Mouse (Mus musculus) layer of hippocampus, adult 9-11 months (tissue): ENCODE data around the gene S1pr2.
"Not testable (repeated sequence)": the region's sequence is repeated elsewhere in the genome, so short reads cannot be mapped to it uniquely, and the experiment has no call there.

ENCODE experiments used
- DNase-seq: peaks from one replicate; pipeline ENCODE4 v3.0.0; 2022

The S1pr2 gene

DNA sequence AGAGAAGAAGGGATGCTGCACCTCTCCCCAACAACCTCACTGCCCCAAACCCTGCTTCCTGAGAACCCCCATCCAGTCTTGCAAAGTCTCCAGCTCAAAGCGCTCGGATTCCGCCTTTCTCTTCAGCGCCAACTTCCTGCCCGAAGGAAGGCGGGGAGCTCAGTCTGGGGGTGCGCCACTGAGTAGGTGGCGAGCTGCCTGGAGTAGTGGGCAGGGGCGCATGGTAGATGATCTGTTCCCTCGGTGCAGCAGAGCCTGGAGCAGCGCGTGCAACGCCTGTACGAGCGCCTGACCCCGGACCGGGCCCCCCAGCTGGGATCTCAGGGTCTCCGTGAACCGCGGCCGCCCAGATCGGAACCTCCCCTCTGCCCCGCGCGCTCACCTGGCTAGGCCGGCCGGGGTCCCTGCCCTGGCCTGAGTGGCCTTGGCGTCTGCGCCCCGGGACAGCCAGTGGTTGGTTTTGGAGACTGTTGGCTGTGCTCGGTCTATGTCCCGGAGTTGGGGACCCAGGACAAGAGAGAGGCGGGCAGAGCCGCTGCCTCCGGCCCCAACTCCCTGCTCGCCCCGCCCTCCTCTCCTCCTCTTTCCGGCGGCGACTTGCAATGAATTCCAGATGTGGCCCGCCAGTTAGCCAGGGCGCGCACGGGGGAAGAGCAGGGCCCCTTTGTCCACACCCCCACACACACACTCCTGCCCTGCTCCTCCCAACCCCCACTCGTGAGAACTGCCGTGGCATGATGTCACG is at the start of gene S1pr2:
Gene S1pr2 (minus strand): TSS at position 566 of the 745 bp plus-strand sequence.
- peak; percentile 58 for DNase-seq

GRCm38 (mm10) chr9:21025258-21025810 is 48.8 kb upstream of the S1pr2 start:
- no peak for DNase-seq

DNA sequence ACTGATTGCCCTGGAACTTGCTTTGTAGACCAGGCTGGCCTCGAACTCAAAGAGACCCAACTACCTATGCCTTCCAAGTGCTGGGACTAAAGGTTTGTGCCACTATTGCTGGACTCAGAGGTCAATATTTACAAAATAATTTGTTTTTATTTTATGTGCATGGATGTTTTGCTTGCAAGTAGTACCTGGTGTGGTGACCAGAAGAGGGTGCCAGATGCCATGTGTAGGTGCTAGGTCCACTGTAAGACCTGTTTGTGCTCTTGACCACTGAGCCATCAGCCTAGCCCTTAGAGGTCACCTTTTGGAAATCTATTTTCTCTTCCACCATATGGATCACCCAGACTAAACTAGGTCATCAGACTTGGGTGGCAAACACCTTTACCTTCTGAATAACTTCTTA is 46.1 kb upstream of the S1pr2 start:
- no peak for DNase-seq

DNA sequence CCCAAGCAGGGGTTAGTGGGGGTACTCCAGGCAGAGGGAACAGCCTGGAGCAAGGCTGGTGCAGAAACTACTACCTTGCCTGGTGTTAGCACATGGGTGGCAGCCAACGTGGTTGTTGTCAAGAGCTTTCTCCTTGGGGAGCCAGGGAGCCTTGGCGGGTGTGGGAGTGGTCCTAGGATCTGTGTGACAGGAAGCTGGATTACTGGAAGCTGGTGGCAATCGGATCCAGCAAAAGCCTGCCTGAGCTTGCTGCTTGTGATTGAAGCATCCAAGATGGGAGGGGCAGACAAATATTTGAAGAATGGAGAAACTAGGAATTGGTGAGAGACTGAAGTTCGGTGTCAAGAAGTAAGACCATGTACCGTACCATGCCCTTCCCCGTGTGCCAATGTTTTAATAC is 45.7 kb upstream of the S1pr2 start:
- DNase-seq, result no peak

DNA sequence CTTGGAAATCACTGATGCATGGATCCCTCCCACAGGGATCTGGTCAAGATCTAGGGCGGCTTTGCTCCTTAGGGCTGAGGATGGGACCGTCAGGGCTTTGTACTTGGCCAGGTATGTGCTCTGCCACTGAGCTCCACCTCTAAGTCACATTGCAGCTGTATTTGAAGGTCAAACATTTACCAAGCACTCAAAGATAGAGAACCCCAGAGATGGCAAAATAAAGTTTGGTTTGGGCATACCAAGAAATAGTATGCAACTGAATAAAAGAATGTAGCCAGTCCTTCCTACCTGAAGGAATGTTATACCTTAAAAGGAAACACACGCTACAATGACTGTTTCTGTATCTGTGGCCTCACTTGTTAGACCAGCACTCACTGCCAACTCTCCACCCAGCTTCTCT is 44.8 kb upstream of the S1pr2 start:
- no peak for DNase-seq

DNA sequence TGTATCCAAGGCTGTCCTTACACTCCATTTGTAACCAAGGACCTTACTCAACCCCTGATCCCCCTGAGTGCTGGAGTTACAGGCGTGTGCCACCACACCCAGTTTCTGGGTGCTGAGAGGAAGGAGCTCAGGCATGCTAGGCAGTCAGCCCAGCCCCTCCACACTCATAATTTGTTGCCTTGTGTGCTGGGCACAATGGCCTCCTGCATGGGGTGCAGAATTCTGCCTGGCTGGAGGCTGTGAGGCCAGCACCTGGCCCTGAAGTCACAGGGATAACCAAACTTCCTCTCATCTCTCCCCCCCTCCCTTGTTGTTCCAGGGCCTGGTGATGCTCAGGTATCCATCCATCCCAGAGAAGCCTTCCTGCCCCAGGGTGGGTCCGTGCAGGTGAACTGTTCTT is 42.0 kb upstream of the S1pr2 start:
- no peak for DNase-seq

DNA sequence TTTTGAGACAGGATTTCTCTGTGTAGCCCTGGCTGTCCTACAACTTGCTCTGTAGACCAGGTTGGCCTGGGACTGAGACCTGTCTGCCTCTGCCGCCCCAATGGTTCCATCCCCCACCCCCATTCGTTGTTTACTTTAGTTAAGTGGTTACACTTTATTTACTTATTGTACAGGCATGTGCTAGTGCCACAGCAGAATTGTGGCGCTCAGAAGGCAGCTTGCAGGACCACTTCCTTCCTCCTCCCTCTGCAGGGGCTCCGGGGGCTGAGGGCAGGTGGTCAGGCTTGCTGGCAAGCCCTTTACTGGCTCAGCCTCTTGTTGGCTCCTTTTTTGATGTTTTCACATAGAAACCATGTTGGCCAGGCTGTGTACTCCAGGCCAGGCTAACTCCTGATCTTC is 40.6 kb upstream of the S1pr2 start:
- DNase-seq, result no peak

- DNase-seq, result no peak
These were observed 40.0 kb upstream of the S1pr2 start for GRCm38 (mm10) chr9:21016331-21017176.

GRCm38 (mm10) chr9:21015571-21016130 is 39.1 kb upstream of the S1pr2 start, which contains the start of gene Icam1:
Gene Icam1 (plus strand): TSS chr9:21015985.
- no peak for DNase-seq

GRCm38 (mm10) chr9:21014691-21015570 is 38.4 kb upstream of the S1pr2 start:
- DNase-seq, result peak; percentile 85

DNA sequence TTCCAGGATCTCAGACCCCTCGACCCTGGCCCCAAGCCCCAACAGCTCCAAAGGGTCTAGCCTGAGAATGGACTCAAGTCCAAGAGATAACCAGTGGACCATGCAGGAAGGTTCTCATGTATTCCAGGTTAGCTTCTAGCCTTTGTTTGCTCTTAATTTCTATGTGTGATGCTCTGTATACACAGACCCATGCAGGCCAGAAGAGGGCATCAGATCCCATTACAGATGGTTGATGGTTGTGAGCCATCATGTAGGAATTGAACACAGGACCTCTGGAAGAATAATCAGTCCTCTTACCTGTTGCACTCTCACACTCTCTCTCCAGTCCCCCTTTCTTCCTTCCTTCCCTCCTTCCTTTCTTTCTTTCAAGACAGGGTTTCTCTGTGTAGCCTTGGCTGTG is 35.8 kb upstream of the S1pr2 start:
- no peak for DNase-seq

- DNase-seq, result no peak
These were observed 35.3 kb upstream of the S1pr2 start for GRCm38 (mm10) chr9:21011846-21012312.

- not testable (repeated sequence) for DNase-seq
These were observed 34.5 kb upstream of the S1pr2 start for GRCm38 (mm10) chr9:21010939-21011541.

GRCm38 (mm10) chr9:21010362-21010761 is 33.8 kb upstream of the S1pr2 start:
- DNase-seq, result no peak

- DNase-seq, result no peak
These were observed 31.4 kb upstream of the S1pr2 start for GRCm38 (mm10) chr9:21008007-21008406.

GRCm38 (mm10) chr9:21007313-21007952 is 30.9 kb upstream of the S1pr2 start:
- no peak for DNase-seq

DNA sequence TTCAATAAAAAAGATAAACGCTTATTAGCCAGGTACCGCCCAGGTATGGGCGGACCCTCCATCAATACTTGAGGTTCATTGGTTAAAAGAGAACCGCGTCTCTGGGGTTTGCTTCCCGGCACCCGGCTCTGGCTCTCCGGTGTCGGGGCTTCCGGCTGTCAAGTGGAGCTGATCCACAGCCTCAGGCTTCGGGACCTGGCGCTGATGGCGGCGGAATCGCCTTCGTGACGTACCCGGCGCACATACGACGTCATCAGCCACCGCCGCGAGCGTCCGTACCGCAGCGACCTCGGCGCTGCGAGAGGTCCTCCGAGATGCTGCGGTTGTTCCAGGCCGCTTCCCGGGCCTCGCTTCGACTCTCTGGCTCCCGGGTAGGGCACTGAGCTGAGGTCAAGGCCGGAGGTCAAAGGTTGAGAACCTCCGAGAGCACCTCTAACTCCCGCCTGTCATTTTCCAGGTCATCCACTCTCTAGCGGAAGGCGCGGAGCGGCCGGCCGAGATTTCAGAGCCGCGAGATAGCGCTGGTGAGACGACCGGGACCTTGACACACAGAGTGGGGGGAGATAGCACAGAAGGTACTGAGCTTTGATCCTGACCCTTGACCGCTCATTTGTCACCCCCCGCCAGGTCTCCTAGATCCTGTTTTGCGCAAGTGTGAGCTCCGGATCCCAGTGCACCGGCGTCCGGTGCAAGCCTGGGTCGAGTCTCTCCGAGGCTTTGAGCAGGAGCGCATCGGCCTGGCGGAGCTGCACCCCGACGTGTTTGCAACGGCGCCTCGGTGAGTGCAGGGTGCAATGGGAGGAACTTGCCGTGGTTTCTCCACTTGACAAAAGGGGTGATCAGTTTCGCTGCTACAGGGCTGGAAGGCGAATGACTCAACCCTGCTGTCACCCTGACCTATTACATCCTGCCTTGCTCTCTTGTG is 26.3 kb upstream of the S1pr2 start, which contains the start of gene Mrpl4:
Gene Mrpl4 (plus strand): TSS at position 112 of the 925 bp plus-strand sequence.
- DNase-seq, result peak; percentile 89

- no peak for DNase-seq
These were observed 25.7 kb upstream of the S1pr2 start for GRCm38 (mm10) chr9:21002270-21002626.

- DNase-seq, result no peak
These were observed 25.1 kb upstream of the S1pr2 start for GRCm38 (mm10) chr9:21001651-21002200.

GRCm38 (mm10) chr9:21000811-21001210 is 24.2 kb upstream of the S1pr2 start:
- no peak for DNase-seq
